Mouse (Mus musculus): ENCODE data around the gene Nefh.
A peak's percentile ranks its signal among the peaks of the same experiment; 100 is the strongest.

Gene Nefh

DNA sequence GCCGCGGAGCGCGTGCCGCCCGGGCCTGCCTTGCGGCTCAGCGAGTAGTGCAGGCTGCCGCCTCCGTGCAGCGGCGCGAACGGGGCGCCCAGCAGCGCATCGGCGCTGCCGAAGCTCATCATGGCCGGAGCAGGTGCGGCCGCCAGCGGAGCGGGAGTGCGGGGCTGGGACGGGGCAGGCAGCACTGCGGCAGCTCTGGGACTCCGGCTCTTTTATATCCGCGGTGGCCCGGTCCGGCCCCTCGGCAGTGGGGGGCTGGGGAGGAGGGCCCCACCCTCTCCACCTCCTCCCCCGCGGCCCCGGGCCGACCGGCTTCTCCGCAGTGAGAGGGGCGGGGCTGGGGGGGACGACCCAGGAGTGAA, at the start of gene Nefh:
Gene Nefh (minus strand): TSS at position 252 of the 362 bp plus-strand sequence.
- peak; percentile 5 for DNase-seq (ENCODE audit: low spot score)

DNA sequence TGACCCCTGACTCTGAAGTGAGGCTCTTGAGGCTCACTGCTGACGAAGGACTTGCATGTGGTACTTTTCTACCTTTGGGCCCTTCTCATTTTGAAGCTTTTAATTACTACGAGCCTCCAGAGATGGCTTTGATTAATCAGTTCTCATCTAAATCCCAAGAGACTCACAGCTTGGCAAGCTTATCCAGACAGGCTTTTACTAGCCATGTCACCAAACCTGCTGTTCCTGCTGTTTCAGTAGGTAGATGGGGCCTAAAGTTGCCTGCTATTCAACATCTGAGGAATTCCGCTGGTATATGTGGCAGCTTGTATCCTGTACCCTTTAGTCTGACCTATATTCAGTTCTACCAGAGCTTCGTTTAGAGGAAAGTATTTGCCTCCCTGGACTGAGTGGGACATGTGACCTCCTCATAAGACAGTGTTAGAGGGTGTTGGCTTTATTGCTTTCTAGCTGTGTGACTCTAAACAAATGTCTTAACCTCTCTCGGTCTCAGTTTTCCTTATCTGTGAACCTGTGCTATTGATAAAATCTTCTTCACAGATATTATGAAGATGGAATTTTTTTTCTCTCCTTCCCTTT, 48.8 kb upstream of the Nefh start:
- DNase-seq (ENCODE audit: low spot score), result no peak

DNA sequence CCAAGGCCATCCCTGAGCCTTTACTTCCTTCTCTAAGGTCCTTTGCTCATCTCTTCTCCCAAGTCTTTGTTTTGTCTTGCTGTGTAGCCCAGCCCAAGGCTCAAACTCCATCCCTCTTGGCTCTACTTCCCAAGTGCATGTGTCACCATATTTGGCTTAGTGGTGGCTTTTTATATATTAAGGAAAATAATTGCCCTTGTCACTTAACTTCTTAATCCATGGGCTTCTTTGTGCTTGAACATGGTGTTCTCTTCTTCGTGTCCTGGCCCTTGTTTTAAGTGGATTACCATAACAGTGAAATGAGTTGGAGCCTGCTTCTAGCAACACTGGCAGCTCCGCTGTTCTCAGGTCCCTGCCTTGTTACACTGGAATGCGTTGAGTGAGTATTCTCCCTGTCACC, 47.8 kb upstream of the Nefh start:
- DNase-seq (ENCODE audit: low spot score), result no peak

- DNase-seq (ENCODE audit: low spot score), result no peak
Measured at GRCm38 (mm10) chr11:4992471-4992870, 44.6 kb upstream of the Nefh start.

DNA sequence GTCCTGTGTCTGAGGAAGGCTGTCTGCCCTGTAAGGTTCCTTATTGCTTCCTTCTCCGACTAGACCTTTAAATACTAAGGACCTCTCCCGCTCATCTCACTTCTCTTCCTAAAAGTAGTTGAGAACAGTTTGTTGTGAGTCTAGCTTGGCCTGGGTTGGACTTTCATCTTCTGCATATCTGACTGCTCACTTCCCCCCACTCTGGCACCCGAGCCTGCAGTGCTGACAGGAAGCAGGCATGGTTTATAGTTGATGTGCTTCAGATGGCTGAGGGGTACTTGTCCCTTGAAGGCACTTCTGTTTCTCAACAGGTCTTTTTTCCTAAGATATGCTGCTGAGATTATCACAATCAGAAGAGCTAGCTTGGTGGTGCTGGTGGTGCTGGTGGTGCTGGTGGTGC, 41.3 kb upstream of the Nefh start:
- peak; percentile 57 for DNase-seq (ENCODE audit: low spot score)

GRCm38 (mm10) chr11:4987487-4987852, 39.6 kb upstream of the Nefh start:
- peak; percentile 1 for DNase-seq (ENCODE audit: low spot score)

DNA sequence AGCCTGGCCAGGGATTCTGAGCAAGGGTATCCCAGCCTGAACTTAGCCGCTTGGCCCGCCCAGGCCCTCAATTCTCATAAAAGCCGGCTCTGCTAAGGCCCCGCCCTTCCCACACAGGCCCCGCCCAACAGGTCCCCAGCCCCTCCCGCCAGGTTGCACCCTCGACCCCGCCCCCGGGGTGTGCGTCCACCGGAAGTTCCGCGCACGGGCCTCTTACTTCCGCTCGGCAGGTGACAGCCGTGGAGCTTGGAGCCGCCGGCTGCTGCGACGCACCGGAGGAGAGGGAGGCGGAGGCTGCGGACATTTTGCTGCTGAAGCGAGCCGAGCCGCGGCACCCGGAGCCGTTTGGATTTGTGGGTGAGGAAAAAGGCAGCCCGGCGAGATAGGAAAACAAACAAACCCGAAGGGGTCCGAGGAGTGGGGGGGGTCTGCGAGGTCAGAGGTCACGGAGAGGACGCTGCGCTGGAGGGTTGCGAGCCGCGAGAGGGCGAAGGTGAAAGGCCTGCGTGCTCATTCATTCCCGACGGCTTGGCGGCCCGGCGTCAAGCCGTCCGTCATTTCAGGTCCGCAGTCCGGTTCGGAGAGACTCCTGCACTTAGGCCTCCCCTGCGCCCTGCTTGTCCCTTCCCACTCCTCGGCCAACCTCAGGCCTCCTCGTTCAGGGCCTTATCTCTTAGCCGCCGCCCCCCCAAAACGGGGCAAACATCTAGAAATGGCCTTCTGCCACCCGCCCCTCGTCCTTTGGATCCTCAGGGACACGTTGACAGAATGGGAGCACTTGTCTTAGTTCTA, 39.0 kb upstream of the Nefh start, which contains the start of gene Ap1b1:
Gene Ap1b1 (plus strand): TSS at position 130 of the 792 bp plus-strand sequence.
- DNase-seq (ENCODE audit: low spot score), result peak; percentile 97

DNA sequence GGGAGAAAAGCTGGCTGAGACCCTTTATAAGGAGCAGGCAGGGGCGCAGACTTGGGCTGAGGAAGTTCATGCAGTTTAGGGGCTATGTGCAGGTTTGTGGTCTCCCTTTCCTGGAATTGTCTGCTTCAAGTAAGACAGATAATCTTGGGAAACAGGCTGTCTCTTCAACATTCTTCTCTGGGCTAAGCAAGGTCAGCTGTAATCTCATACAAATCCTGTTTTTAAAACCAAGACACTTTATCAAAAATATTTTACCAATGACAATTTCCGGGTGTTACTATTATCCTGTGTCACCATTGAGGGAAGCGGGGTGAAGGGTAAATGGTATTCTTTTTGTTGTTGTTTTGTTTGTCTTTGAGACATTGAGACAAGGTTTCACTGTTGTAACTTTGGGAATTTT, 36.9 kb upstream of the Nefh start:
- no peak for DNase-seq (ENCODE audit: low spot score)

- peak; percentile 20 for DNase-seq (ENCODE audit: low spot score)
Measured at GRCm38 (mm10) chr11:4984249-4984648, 36.4 kb upstream of the Nefh start.

DNA sequence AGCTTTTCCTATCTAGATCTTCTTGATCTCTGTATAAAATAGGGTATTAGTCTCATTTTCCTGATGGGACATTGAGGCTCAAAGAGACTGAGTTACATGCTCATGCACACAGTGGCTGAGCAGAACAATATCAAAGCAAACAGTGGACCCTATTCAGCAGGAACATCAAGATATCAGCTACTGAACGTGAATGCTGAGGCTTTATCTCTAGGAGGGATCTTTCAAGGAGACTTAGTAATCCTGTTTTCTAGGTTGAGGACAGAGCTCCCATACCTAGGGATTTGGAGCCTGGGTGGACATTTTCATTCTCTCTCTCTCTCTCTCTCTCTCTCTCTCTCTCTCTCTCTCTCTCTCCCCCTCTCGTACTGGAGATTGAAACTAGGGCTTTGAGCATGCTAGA, 35.7 kb upstream of the Nefh start:
- no peak for DNase-seq (ENCODE audit: low spot score)

GRCm38 (mm10) chr11:4983010-4983409, 35.1 kb upstream of the Nefh start:
- DNase-seq (ENCODE audit: low spot score), result no peak

GRCm38 (mm10) chr11:4975623-4976022, 27.8 kb upstream of the Nefh start:
- DNase-seq (ENCODE audit: low spot score), result peak; percentile 75

GRCm38 (mm10) chr11:4974376-4975122, 26.7 kb upstream of the Nefh start:
- DNase-seq (ENCODE audit: low spot score), result no peak

GRCm38 (mm10) chr11:4973871-4974256, 26.0 kb upstream of the Nefh start:
- DNase-seq (ENCODE audit: low spot score), result no peak

GRCm38 (mm10) chr11:4972967-4973870, 25.4 kb upstream of the Nefh start:
- peak; percentile 49 for DNase-seq (ENCODE audit: low spot score)

DNA sequence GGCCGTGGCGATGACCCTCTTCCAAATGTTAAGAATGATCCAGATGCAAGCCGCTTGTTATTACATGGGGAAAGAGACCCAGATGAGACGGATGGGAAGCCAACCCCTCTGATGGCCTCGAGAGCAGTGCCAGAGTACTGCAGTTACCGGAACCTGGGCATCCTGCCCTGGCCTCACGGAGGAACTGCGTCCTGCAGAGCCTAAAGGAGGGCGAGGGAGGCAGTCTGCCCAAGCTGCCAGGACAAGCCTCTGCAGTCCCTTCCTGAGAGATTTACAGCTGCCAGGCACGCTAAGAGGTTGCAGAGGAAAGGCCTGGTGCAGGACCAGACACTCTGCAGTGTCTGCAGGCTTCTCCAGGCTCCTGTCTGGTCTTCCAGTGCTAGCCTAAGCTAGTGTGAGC, 20.5 kb upstream of the Nefh start:
- no peak for DNase-seq (ENCODE audit: low spot score)

DNA sequence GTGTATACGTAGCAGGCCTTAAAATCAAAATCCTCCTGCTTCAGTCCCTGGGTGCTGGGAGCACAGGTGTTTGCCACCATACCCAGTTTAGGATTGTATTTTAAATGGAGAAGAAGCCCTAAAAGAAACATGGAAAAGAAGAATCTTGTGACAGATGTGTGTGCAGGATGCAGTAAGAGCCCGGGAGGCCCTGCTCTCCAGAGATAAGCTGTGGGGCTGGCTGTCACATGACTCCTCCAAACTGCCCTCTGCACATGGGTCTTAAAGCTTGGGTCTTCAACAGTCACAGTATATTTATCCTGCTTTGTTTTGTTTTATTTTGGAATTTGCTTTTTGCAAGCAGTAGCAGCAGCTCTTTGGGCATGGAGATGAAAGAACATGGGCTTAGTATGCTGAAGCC, 19.7 kb upstream of the Nefh start:
- DNase-seq (ENCODE audit: low spot score), result no peak

- no peak for DNase-seq (ENCODE audit: low spot score)
Measured at GRCm38 (mm10) chr11:4966888-4967287, 19.0 kb upstream of the Nefh start.

GRCm38 (mm10) chr11:4966325-4966724, 18.5 kb upstream of the Nefh start:
- DNase-seq (ENCODE audit: low spot score), result no peak

DNA sequence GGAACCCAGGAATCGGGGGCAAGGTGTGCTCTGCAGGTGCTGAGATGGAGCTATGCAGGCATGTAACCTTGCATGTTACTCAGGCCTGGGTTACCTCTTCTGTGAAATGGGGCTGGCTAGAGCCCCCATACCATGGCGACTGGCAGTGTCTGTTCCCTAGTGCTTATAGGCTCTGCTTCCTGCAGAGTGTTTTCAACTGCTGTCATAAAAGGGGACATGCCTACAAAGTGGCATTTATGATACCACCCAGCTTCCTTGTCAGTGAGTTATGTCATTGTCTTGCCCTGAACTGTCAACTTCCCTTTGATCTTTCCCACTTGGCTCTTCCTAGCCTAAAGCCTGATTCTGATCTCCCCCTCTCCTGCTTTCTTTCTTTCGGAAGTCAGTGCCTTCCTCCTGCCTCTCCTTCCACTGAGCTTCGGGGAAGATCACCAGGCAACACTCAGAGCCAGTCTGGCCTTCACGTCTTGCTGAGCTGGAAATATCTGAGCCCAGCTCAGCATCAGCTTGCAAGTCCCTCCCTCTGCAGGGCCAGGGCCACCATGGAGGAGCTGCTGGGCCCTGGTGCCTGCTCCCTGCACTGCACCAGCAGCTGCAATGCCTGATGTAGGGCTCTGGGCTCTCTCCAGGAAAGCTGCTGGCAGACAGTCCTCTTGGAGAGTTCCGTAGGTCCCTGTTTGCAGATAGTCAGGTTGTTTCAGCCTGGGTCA, 15.4 kb upstream of the Nefh start:
- no peak for DNase-seq (ENCODE audit: low spot score)

DNA sequence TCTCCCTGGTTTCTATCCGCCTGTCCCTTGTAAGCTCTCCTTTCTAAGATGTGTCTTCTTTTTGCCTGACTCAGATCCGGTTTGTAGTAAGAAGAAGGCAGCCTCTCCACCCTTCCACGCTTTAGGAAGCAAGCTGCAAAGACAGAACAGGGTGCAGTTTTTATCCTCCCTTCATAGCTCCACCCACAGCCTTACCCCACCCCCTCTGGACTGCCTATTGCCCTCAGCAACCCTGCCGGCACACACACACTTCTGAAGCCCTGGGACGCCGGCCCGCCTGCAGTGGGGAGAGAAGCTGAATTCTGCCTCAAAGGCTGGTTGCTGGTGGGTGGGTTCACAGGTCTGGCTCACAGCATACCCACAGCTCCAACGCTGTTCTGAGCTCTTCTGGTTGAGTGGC, 6.1 kb upstream of the Nefh start:
- DNase-seq (ENCODE audit: low spot score), result no peak

DNA sequence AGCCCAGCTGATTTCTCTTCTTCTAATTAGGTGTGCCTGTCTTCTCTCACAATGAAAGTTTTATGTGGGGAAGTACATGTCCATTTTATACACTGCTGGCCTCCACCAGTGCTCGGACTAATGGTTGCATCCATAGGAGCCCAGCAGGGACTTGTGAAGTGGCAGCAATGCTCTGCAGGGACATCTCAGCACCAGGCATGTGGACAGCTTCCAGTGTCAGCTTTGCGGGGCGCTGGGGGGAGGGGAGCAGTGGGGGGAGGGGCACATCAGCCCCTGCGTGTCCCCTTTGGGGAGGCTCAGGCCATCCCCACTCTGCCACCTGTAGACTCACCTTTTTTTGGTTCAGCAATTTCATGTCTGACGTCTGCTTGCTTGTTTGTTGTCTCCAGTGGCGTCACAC, 5.5 kb upstream of the Nefh start:
- DNase-seq (ENCODE audit: low spot score), result no peak
